Mouse (Mus musculus) liver, embryonic 12.5 days (tissue): Measurements from ENCODE around the gene Gm45717. TPM values are rescaled to one million over a fixed set of nuclear protein-coding genes. Genes with fewer than 3 reads are reported as not detected.
A peak's percentile ranks its signal among the peaks of the same experiment; 100 is the strongest.

Experiments used
- ATAC-seq: fragments of 200-750 bp; cut with Nextera tagmentation; 2 replicates; pipeline ENCODE4 v1.8.0; 2017; ENCODE audit warnings: moderate number of reproducible peaks, mild to moderate bottlenecking, moderate library complexity
- H3K27ac ChIP-seq: fragments of 300-500 bp; sonication (generic); 2 replicates; pipeline ENCODE4 v1.5.1; 2016; ENCODE audit warnings: mild to moderate bottlenecking
- H3K27me3 ChIP-seq: fragments of 300-500 bp; sonication (generic); replicated peaks from 2 replicates; pipeline ENCODE4 v1.6.1; 2016; ENCODE audit warnings: mild to moderate bottlenecking, moderate library complexity
- H3K36me3 ChIP-seq: fragments of 300-500 bp; sonication (generic); 2 replicates; pipeline ENCODE4 v1.6.1; 2016; ENCODE audit warnings: mild to moderate bottlenecking, moderate library complexity
- H3K4me1 ChIP-seq: fragments of 300-500 bp; sonication (generic); 2 replicates; pipeline ENCODE4 v1.6.1; 2016
- H3K4me2 ChIP-seq: fragments of 300-500 bp; sonication (generic); 2 replicates; pipeline ENCODE4 v1.6.1; 2016; ENCODE audit warnings: mild to moderate bottlenecking, moderate library complexity
- H3K4me3 ChIP-seq: fragments of 300-500 bp; sonication (generic); 2 replicates; pipeline ENCODE4 v1.5.1; 2016; ENCODE audit warnings: mild to moderate bottlenecking, moderate library complexity
- H3K9ac ChIP-seq: fragments of 300-500 bp; sonication (generic); 2 replicates; pipeline ENCODE4 v1.6.1; 2016; ENCODE audit warnings: mild to moderate bottlenecking, moderate library complexity
- H3K9me3 ChIP-seq: fragments of 300-500 bp; sonication (generic); replicated peaks from 2 replicates; pipeline ENCODE4 v1.6.1; 2016; ENCODE audit warnings: mild to moderate bottlenecking, moderate library complexity
- WGBS: fragments of 180-500 bp; shearing (Covaris S2); methylation state at CpG from one replicate; pipeline ENCODE4 v1.1.7; 2016; ENCODE audit not compliant: insufficient replicate concordance; 5-methylcytosine and 5-hydroxymethylcytosine counted together
- polyA plus RNA-seq: library from polyadenylated mRNA; unstranded; fragments of >200 nt; fragmentation: Nextera tagmentation; extraction: Ambion mirVana; gene quantifications from 2 replicates; pipeline ENCODE4 v1.2.1, GENCODE M21; 2016

Gm45717 gene
- polyA plus RNA-seq, 1 experiment from 2014 or later, result not detected

DNA sequence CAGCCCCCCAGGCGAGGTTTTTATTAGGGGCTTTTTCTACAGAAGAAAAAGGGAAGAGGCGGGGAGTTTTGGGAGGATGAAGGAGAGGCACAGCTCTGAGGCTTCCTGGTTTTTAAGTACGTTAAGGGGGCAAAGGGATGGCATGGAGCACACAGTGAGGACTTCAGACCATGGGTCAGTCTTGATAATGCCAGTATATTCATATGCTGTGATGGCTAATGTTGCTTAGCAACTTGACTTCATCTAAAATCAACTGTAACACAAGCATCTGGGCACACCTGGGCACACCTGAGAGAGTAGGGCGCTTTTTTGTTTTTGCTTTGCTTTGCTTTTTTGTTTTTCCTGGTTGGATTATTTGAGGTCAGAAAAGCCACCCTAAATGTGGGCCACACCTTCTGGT lies 11.2 kb upstream of the Gm45717 start, which contains the start of gene Ifitm1:
TSS of gene Ifitm1 (plus strand) at position 301 of the 400 bp plus-strand sequence.
- Histone ChIP-seq H3K27me3 (no peaks in the 10 kb centered on the region), H3K36me3 (no peaks in the 10 kb centered on the region), H3K9ac (no peak within 1 kb of the TSS), H3K27ac (no peak within 1 kb of the TSS), H3K4me2 (no peak within 1 kb of the TSS), H3K9me3 (no peaks in the 10 kb centered on the region), H3K4me1 (peaks cover 39% of the 10 kb centered on the region), H3K4me3 (no peak within 1 kb of the TSS)
- 66% methylated on average over 4 of the region's 4 CpGs for WGBS
- no peak for ATAC-seq

DNA sequence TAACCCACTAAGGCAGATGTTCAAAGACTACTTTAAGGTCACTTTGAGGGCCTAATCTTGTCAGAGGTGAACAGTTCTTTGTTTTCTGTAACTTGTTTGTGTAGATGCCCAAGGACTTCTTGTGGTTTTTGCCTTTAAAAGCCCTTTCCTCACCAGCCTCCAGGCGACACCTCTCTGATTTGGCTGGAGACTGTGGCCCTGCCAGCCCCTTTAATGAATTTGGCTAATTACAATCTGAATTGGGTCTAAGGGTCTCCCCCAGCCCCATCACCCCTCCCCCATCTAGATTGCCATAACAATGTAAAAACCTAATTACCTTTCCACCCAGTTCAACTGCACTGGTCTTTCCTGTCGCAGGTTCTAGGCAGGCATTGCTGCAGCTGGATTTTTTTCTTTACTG lies 7.0 kb upstream of the Gm45717 start:
- Histone ChIP-seq H3K4me3 (no peak overlapping the region), H3K9me3 (no peaks in the 10 kb centered on the region), H3K27ac (no peak overlapping the region), H3K36me3 (no peaks in the 10 kb centered on the region), H3K4me1 (peaks cover 10% of the 10 kb centered on the region), H3K9ac (no peak overlapping the region), H3K27me3 (no peaks in the 10 kb centered on the region), H3K4me2 (no peak overlapping the region)
- WGBS, result 80% methylated on average over 2 of the region's 2 CpGs
- no peak for ATAC-seq

DNA sequence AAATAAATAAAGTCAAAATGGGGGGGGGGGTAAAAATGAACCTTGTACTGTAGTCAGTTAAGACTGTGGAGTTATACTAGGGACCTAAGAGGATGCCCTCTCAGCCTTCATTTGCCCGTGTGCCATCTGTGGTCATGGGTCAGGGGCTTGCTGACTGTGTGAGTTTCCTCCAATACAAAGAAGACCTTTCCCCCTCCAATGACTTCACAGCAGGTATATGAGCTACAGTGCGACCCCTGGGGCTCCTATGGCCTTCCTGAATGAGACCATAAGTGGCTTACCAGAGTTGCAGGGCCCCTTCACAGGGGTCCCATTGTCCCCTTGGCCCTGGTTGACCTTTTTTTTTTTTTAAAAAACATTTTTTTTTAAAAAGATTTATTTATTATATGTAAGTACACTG lies 5.7 kb upstream of the Gm45717 start:
- H3K36me3 ChIP-seq, result no peaks in the 10 kb centered on the region
- H3K27me3 ChIP-seq, result no peaks in the 10 kb centered on the region
- peaks cover 19% of the 10 kb centered on the region for H3K4me1 ChIP-seq
- no peak overlapping the region for H3K9ac ChIP-seq
- no peak overlapping the region for H3K4me3 ChIP-seq
- no peak for ATAC-seq
- no peaks in the 10 kb centered on the region for H3K9me3 ChIP-seq
- H3K4me2 ChIP-seq, result no peak overlapping the region
- 63% methylated on average over 2 of the region's 2 CpGs for WGBS
- no peak overlapping the region for H3K27ac ChIP-seq

DNA sequence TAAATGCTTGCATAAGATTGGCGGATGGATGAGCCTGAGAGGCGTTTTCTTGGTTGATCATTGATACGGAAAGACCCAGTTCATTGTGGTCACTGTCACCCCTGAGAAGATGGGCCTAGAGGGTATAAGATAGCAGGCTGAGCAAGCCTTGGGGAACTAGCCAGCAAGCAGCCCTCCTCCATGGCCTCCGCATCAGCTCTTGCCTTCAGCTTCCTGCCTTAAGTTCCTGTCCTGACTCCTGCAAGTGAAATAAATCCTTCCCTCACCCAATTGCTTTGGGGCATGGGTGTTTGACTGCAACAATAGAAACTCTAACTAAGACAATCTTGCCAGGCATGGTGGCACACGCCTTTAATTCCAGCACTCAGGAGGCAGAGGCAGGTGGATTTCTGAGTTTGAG lies 4.3 kb upstream of the Gm45717 start:
- Histone ChIP-seq H3K36me3 (no peaks in the 10 kb centered on the region), H3K9me3 (no peaks in the 10 kb centered on the region), H3K27ac (no peak overlapping the region), H3K9ac (no peak overlapping the region), H3K27me3 (no peaks in the 10 kb centered on the region), H3K4me1 (peaks cover 31% of the 10 kb centered on the region), H3K4me2 (no peak overlapping the region), H3K4me3 (no peak overlapping the region)
- ATAC-seq, result no peak
- WGBS, result 47% methylated on average over 5 of the region's 5 CpGs

DNA sequence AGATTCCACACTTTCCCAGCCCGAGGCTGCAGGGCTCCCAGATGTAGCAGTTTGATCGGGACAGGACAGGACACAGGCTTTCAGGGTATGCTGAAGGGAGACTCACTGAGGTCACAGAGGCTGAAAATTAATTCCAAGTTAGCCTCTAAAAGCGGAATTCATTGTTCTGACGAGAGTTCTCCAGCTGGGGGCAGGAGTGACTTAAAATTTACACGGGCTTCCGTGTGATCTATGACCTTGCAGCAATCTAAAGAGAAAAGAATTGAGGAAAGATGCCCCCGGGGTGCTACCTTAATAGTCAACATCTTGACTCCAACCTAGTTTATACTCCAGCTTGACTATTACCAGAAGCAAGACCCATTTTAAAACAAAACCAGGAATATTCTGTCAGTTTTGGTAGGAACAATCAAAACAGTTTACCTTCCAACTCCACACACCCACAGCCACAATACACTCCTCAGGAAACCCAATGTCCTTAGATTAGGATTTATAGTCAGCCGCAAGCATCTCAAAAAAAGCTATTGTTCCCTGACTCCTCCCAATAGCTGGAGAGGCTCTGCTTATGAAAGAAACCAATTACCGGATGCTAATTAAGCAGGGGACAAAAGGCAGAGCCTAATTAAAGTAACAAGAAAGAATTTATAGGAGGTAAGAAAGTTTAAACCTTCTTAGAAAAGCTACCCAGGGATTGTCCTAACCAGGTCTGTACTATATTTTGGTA lies 3.6 kb upstream of the Gm45717 start:
- Histone ChIP-seq H3K4me2 (no peak overlapping the region), H3K9ac (no peak overlapping the region), H3K4me1 (peaks cover 38% of the 10 kb centered on the region), H3K9me3 (no peaks in the 10 kb centered on the region), H3K27ac (no peak overlapping the region), H3K4me3 (no peak overlapping the region), H3K27me3 (no peaks in the 10 kb centered on the region), H3K36me3 (no peaks in the 10 kb centered on the region)
- 9% methylated on average over 9 of the region's 9 CpGs for WGBS
- no peak for ATAC-seq

DNA sequence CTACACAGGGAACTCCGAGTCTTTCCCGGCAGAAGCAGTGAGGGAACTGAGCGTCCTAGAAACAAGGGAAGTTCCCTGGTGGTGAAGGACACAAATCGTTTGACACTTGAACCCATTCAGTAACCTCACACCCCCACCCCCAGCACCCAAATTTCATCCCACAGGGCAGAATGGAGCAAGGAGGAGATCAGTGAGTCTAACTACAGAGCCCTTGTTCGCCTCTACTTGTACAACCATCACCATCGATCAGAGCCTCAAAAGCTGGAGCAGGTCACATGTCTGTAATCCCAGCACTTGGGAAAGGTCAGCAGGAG lies 776 bp upstream of the Gm45717 start:
- no peaks in the 10 kb centered on the region for H3K9me3 ChIP-seq
- H3K27me3 ChIP-seq, result no peaks in the 10 kb centered on the region
- no peak for ATAC-seq
- no peak overlapping the region for H3K9ac ChIP-seq
- peak overlapping the region; percentile 66 for H3K4me2 ChIP-seq
- WGBS, result 65% methylated on average over 6 of the region's 6 CpGs
- H3K4me3 ChIP-seq, result no peak overlapping the region
- peaks cover 61% of the 10 kb centered on the region for H3K4me1 ChIP-seq
- peaks cover 7% of the 10 kb centered on the region; the same call in 1 of the 2 replicates for H3K36me3 ChIP-seq
- peak overlapping the region; percentile 79 for H3K27ac ChIP-seq

DNA sequence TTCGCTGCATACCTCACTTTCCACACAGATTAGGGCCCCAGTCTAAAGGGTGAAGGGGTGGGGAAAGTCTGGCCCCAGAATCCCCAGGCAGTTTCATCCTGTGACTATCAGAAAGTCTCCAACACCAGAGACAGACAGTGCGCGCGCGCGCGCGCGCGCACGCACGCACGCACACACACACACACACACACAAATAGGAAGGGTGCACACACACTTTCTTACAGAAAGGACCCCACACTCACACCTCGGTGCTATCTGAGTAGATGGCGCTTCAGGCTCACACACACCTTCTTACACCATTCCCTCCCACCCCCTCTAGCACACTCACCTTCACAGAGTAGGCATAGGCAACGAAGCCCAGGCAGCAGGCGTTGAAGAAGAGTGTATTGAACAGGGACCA lies 395 bp downstream of the Gm45717 start:
- H3K9me3 ChIP-seq, result no peaks in the 10 kb centered on the region
- H3K4me2 ChIP-seq, result peak overlapping the region; percentile 66
- peak overlapping the region; percentile 59 for H3K9ac ChIP-seq
- H3K4me1 ChIP-seq, result peaks cover 73% of the 10 kb centered on the region
- H3K4me3 ChIP-seq, result peak overlapping the region; percentile 57
- H3K27ac ChIP-seq, result peak overlapping the region; percentile 79
- WGBS, result 8% methylated on average over 17 of the region's 17 CpGs
- H3K27me3 ChIP-seq, result no peaks in the 10 kb centered on the region
- H3K36me3 ChIP-seq, result peaks cover 7% of the 10 kb centered on the region; the same call in 1 of the 2 replicates
- peak; percentile 33 for ATAC-seq

DNA sequence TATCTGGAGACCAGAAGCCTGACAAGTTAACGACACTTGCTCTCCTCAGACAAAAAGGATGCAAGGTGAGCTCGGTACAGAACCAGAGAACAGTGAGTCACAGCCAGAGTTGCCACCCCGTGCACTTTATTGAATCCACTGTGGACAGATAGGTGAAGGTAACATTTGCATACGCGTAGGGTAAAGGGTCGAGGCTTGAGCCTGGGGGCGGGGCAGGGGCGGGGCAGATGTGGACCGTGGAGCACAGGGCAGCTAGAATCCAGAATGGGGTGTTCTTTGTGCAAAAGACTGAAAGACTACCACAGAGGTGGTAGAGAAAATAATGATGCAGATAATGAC lies 1.0 kb downstream of the Gm45717 start:
- Histone ChIP-seq H3K4me2 (peak overlapping the region; percentile 66), H3K27me3 (no peaks in the 10 kb centered on the region), H3K27ac (peak overlapping the region; percentile 79), H3K9me3 (no peaks in the 10 kb centered on the region), H3K4me1 (peaks cover 74% of the 10 kb centered on the region), H3K4me3 (peak overlapping the region; percentile 57), H3K36me3 (peaks cover 7% of the 10 kb centered on the region; the same call in 1 of the 2 replicates), H3K9ac (peak overlapping the region; percentile 59; the same call in 1 of the 2 replicates)
- 10% methylated on average over 9 of the region's 9 CpGs for WGBS
- ATAC-seq, result no peak

DNA sequence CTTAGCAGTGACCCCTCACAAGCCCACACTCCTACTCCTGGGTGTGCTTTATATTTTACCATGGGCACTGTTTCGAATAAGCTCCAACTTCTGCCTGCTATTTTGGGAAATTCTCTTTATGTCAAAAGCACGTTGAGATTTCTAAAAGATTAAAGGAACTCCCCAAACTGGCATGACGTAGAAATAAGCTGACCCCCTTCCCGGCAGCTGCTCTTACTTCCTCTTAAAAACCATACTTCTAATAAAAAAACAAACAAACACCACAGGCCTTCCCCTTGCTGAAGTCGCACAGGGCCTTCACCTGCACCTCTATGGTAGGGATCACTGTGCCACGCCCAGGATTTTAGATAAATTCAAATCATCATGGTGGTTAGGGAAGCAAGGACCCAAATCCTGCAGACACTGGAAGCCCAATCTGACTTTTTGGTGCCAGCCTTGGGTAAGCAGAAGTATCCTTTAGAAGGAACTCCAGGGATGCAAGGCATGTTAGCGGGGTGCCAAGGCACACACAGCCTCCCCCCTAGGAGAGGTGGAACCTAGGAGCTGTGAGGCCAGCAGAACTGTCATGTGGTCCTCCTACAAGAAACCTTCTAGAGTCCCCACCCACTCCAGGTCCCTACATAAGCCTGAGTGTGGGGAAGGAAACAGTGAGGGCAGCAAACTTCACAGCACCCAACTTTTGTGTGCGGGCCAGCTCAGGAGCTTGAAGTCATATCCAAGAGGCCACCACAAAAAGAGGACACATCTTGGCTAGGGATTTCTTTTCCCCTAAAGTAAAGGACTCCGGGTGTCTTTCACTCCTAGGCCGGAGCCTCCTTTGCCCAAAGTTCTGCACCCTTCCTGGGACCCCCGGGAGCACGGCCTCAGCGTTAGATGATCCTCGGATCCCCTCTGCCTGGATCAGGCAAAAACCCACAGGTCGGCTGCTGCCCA lies 1.7 kb downstream of the Gm45717 start:
- Histone ChIP-seq H3K4me3 (peak overlapping the region; percentile 57), H3K9ac (0 out of 2 replicates have a peak overlapping the region, but pooled peaks have one; percentile 1), H3K27me3 (no peaks in the 10 kb centered on the region), H3K4me1 (peaks cover 68% of the 10 kb centered on the region), H3K27ac (peak overlapping the region; percentile 3; the same call in 1 of the 2 replicates), H3K9me3 (no peaks in the 10 kb centered on the region), H3K36me3 (peaks cover 12% of the 10 kb centered on the region), H3K4me2 (peak overlapping the region; percentile 66)
- WGBS, result 44% methylated on average over 15 of the region's 15 CpGs
- ATAC-seq, result no peak

DNA sequence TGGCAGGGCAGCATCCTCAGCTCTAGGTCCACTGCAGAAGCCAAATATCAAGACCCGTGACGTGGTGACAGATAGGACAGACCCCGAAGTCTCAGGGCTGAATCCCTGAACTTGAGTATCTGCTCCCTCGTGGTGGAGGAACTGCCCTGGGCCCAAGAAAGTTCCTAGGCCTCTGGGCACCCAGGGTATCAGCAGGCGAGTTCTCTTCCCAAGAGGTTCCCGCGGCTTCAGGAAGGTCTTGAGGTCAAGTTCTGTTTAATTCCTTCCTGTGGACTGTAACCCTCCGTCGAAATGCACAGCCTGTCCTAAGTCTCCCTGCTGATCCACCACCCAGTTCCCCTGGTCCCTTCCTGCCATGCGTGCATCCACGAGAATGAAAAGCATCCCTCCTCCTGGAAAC lies 2.6 kb downstream of the Gm45717 start:
- no peak overlapping the region for H3K27ac ChIP-seq
- peak overlapping the region; percentile 66 for H3K4me2 ChIP-seq
- no peaks in the 10 kb centered on the region for H3K9me3 ChIP-seq
- H3K27me3 ChIP-seq, result no peaks in the 10 kb centered on the region
- H3K4me3 ChIP-seq, result no peak overlapping the region
- ATAC-seq, result no peak
- H3K4me1 ChIP-seq, result peaks cover 72% of the 10 kb centered on the region
- no peak overlapping the region for H3K9ac ChIP-seq
- peaks cover 21% of the 10 kb centered on the region for H3K36me3 ChIP-seq
- 53% methylated on average over 11 of the region's 11 CpGs for WGBS

DNA sequence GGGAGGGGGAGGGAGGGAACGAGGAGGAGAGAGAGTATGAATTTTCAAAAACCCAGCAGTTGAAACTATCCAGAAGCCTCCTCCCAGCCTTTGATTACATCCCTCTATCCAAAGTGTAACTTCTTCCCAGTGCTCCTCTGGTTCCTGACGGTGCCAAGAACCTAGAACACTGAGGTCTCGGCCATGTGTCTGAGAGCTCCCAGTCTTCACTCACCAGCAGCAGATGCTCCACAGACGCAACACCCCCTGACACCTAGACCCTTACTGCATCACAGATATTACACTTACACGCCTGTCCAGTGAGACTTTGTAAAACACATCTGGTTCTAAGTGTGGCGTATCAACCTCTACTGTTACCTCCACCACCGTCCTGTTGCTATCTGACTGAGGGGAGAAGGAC lies 3.3 kb downstream of the Gm45717 start:
- Histone ChIP-seq H3K27ac (no peak overlapping the region), H3K4me3 (no peak overlapping the region), H3K4me2 (no peak overlapping the region), H3K27me3 (no peaks in the 10 kb centered on the region), H3K9ac (no peak overlapping the region), H3K4me1 (peaks cover 78% of the 10 kb centered on the region), H3K36me3 (peaks cover 28% of the 10 kb centered on the region), H3K9me3 (no peaks in the 10 kb centered on the region)
- no peak for ATAC-seq
- 69% methylated on average over 7 of the region's 7 CpGs for WGBS

DNA sequence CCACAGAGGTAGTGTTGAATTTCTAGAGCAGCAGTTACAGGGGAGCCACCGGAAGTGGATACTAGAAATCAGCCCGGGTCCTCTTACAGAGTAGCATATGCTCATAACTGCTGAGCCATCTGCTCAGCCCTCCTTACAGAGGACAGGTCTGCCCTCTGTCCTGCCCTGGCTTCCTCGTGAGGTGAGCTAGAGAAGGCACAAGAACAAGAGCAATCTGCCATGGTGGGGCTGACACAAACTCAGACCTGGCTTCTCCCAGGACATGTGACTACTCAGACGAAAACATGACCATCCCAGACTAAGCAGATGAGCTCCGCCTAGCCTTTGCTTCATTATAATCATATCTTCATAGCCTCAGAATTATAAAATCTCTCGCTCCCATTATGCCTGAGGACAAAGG lies 4.0 kb downstream of the Gm45717 start:
- H3K9me3 ChIP-seq, result no peaks in the 10 kb centered on the region
- 57% methylated on average over 6 of the region's 6 CpGs for WGBS
- peaks cover 33% of the 10 kb centered on the region for H3K36me3 ChIP-seq
- H3K9ac ChIP-seq, result no peak overlapping the region
- H3K4me1 ChIP-seq, result peaks cover 79% of the 10 kb centered on the region
- no peaks in the 10 kb centered on the region for H3K27me3 ChIP-seq
- no peak overlapping the region for H3K27ac ChIP-seq
- no peak for ATAC-seq
- no peak overlapping the region for H3K4me2 ChIP-seq
- H3K4me3 ChIP-seq, result no peak overlapping the region
